18 mouse cellular contexts compared by ENCODE assay signal in the genomic region with DNA sequence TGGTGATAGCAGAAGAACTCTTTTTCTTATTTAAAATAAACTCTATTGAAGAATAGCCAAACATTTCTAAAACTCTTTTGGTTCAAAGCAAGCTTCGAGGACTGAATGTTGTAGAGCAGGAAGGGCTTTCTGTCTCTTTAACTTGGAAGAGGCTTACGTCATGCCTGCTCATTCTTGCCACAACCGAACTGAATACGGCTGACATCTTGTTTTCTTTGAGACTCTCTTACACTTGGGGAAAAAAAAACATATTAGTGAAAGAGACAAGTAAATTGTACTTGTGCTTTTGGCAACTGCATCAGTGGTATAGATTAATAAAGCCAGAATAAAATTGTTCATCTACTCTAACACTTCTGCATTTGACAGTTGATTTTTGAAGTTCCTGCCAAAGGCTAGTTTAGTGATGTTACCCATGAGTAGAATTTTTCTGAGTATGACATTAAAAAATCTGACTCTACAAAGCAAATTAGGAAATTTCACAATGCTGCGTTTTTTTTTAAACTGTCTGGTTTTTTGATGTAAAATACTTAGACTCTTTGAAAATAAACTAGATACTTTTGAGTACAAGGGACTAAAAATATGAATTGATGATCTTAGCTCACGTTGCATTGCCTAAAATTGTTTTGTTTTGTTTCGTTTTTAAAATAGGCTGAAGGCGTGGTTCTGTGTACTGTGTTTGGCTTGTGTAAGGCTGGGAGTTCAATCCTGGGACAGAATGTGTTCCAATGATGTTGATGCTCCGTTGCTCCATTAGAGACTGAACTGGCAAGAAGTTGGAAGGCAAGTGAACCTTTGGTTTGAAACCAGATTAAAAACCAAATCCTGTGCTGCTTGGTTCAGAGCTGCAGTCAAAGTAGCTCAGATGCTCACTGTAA. TPM values are rescaled to one million over a fixed set of nuclear protein-coding genes. Genes with fewer than 3 reads are reported as not detected.
DNase-seq lines count a peak whose midpoint lies in the region; ATAC-seq and TF ChIP-seq lines count a peak whose summit lies in the region.
"Had no signal": no experiment of that assay in that cellular context is flagged by ENCODE, and none has a peak within 500 bp of the region (broad histone marks: within the 10 kb centered on the region; RNA-seq: fewer than 3 reads in every experiment).

No protein-coding gene starts in this region.

- H3K9me3 ChIP-seq in lung, embryonic 15.5 days = no peaks in the 10 kb centered on the region
- H3K9me3 ChIP-seq: embryonic facial prominence, embryonic 12.5 days; hindbrain, embryonic 15.5 days had no signal

- no peaks in the 10 kb centered on the region for H3K36me3 ChIP-seq in lung, embryonic 15.5 days
- no peaks in the 10 kb centered on the region for H3K36me3 ChIP-seq in thymus, adult 2 months (ENCODE audit: control insufficient read depth, insufficient read depth, low read length)
- H3K36me3 ChIP-seq: embryonic facial prominence, embryonic 12.5 days; heart, embryonic 12.5 days; hindbrain, embryonic 15.5 days had no signal

- H3K27me3 ChIP-seq in lung, embryonic 15.5 days = no peaks in the 10 kb centered on the region
- H3K27me3 ChIP-seq in thymus, adult 2 months (ENCODE audit: control insufficient read depth, insufficient read depth, low read length) = no peaks in the 10 kb centered on the region
- H3K27me3 ChIP-seq: embryonic facial prominence, embryonic 12.5 days; heart, embryonic 12.5 days; hindbrain, embryonic 15.5 days had no signal

- TF ChIP-seq CTCF in thymus, adult 2 months (IDR thresholded peaks at IDR 0.05; ENCODE audit: borderline replicate concordance, control insufficient read depth, extremely low read depth, insufficient read depth, low read length, poor library complexity) = no peak

- peak; percentile 81 for ATAC-seq in lung, embryonic 15.5 days (ENCODE audit: borderline replicate concordance, extremely low read depth, low FRiP score, low TSS enrichment)
- peak; percentile 43; the same call in 1 of the 2 replicates for ATAC-seq in megakaryocyte, adult 5-6 weeks (ENCODE audit: poor library complexity, severe bottlenecking)
- ATAC-seq: forebrain, embryonic 16.5 days; inflammation-experienced regulatory T-cells, adult 6 months had no signal

- H3K4me3 ChIP-seq in lung, embryonic 15.5 days = no peak overlapping the region
- no peak overlapping the region for H3K4me3 ChIP-seq in thymus, adult 2 months (ENCODE audit: control insufficient read depth, insufficient read depth, low read length)
- H3K4me3 ChIP-seq: embryonic facial prominence, embryonic 12.5 days; heart, embryonic 12.5 days; hindbrain, embryonic 15.5 days had no signal

- H3K4me2 ChIP-seq in lung, embryonic 15.5 days = no peak overlapping the region
- H3K4me2 ChIP-seq: embryonic facial prominence, embryonic 12.5 days; heart, embryonic 12.5 days; hindbrain, embryonic 15.5 days had no signal

- DNase-seq in gastrocnemius, adult 18-20 months (ENCODE audit: low spot score) = peak; percentile 30
- DNase-seq in gastrocnemius, adult 8-10 months (ENCODE audit: low spot score in 2 of 2) = no peak
- DNase-seq in lung, postnatal 14 days = no peak
- DNase-seq in 416B (ENCODE audit: low read depth) = peak; percentile 33
- no peak for DNase-seq in thymus, adult 2 months
- DNase-seq: adrenal gland, postnatal 14 days; cerebellum, adult 11-12 months; cerebellum, adult 9-10 months; cerebellum, postnatal 25 days; heart, postnatal 36 days had no signal

- peak overlapping the region; percentile 31 for H3K27ac ChIP-seq in lung, embryonic 15.5 days
- no peak overlapping the region for H3K27ac ChIP-seq in thymus, adult 2 months (ENCODE audit: control insufficient read depth, insufficient read depth, low read length)
- H3K27ac ChIP-seq: embryonic facial prominence, embryonic 12.5 days; hindbrain, embryonic 15.5 days had no signal

- 40% methylated on average over 9 of the region's 9 CpGs for WGBS in lung, embryonic 15.5 days
- 89% methylated on average over 9 of the region's 9 CpGs for WGBS in thymus, adult 2 months

- no peak for TF ChIP-seq POLR2A in thymus, adult 2 months (IDR thresholded peaks at IDR 0.05; ENCODE audit: control insufficient read depth, extremely low read depth, insufficient read depth, low read length, poor library complexity)

- H3K4me1 ChIP-seq in lung, embryonic 15.5 days = peaks cover 9% of the 10 kb centered on the region
- H3K4me1 ChIP-seq in thymus, adult 2 months (replicated peaks; ENCODE audit: control insufficient read depth, insufficient read depth, low read length) = no peaks in the 10 kb centered on the region
- H3K4me1 ChIP-seq: embryonic facial prominence, embryonic 12.5 days; heart, embryonic 12.5 days; hindbrain, embryonic 15.5 days had no signal

- H3K9ac ChIP-seq in lung, embryonic 15.5 days = no peak overlapping the region
- H3K9ac ChIP-seq: embryonic facial prominence, embryonic 12.5 days; heart, embryonic 12.5 days; hindbrain, embryonic 15.5 days had no signal

RNA-seq across cellular contexts. Expression of a gene that starts 32.4 kb away (rescaled TPM):
- total RNA-seq in gastrocnemius, adult 18-20 months (2021) = 10 to 100 TPM; 13.9 to 18.5 TPM
- total RNA-seq in gastrocnemius, adult 8-10 months (2022) = 10 to 100 TPM in 3 of 4 experiments, 1 to 10 TPM in 1; 9.2 to 12.6 (median 11.2) TPM
- 33.5 and 35.7 TPM in 2 replicates for polyA plus RNA-seq in lung, embryonic 15.5 days (2015; fragmentation: Nextera tagmentation; extraction: Ambion mirVana)
- 23.6 and 29.8 TPM in 2 replicates for total RNA-seq in megakaryocyte, adult 5-6 weeks (2015)
- total RNA-seq in megakaryocyte, adult 5-6 weeks (2017) = 13.0 and 13.9 TPM in 2 replicates
- 3.8 and 4.7 TPM in 2 replicates for polyA plus RNA-seq in thymus, adult 2 months (2012; rRNA removed)
- total RNA-seq: MEL had no signal

Comparison
In these comparisons a context has a peak if more than half of its experiments do, and no peak if none do; other contexts are left out.
1. DNase-seq: peak in gastrocnemius, adult 18-20 months (single experiment) and 416B (single experiment); none in gastrocnemius, adult 8-10 months (0 of 2), lung, postnatal 14 days (single experiment) and thymus, adult 2 months (single experiment).